29 mouse cellular contexts compared by ENCODE assay signal in genomic region chr8:45920392-45920791, GRCm38 (mm10). TPM values are rescaled to one million over a fixed set of nuclear protein-coding genes. Genes with fewer than 3 reads are reported as not detected.
DNase-seq lines count a peak whose midpoint lies in the region; TF ChIP-seq lines count a peak whose summit lies in the region.
"Had no signal": no experiment of that assay in that cellular context is flagged by ENCODE, and none has a peak within 500 bp of the region (broad histone marks: within the 10 kb centered on the region; RNA-seq: fewer than 3 reads in every experiment).

No protein-coding gene starts in this region.

- peak; percentile 70 for DNase-seq in heart, adult 11 months
- no peak for DNase-seq in heart, postnatal 14 days
- peak; percentile 37 to 51 for DNase-seq in gastrocnemius, adult 8-10 months (ENCODE audit: low spot score in 2 of 2)
- DNase-seq in gastrocnemius, postnatal 10 days: peak; percentile 32
- peak; percentile 45 for DNase-seq in skeletal muscle tissue, adult 2 months (ENCODE audit: low read depth, low spot score)
- no peak for DNase-seq in layer of hippocampus, adult 2 months (ENCODE audit: low spot score in 2 of 2)
- DNase-seq: adrenal gland, adult 2 months; adrenal gland, postnatal 14 days; cerebellum, adult 11 months; cerebellum, adult 2 months; cerebellum, adult 9-11 months; cerebellum, postnatal 25 days; embryo, embryonic 11 days; heart, adult 18-20 months; heart, postnatal 10 days; kidney, adult 11 months had no signal

- H3K4me3 ChIP-seq in layer of hippocampus, adult 2 months: no peak overlapping the region
- H3K4me3 ChIP-seq: embryonic facial prominence, embryonic 10.5 days; embryonic facial prominence, embryonic 13.5 days; erythroblast, embryonic 14.5 days; forebrain, embryonic 12.5 days; forebrain, embryonic 15.5 days; heart, embryonic 12.5 days; heart, embryonic 15.5 days; hindbrain, embryonic 10.5 days; hindbrain, embryonic 13.5 days; intestine, embryonic 15.5 days had no signal

- H3K27ac ChIP-seq in layer of hippocampus, adult 2 months: no peak overlapping the region
- H3K27ac ChIP-seq: embryonic facial prominence, embryonic 10.5 days; embryonic facial prominence, embryonic 13.5 days; forebrain, embryonic 12.5 days; forebrain, embryonic 15.5 days; heart, embryonic 15.5 days; hindbrain, embryonic 10.5 days; hindbrain, embryonic 13.5 days; intestine, embryonic 15.5 days had no signal

- intact Hi-C loops in heart, postnatal 14 days (cut with DNase I): no loop called here

- TF ChIP-seq CTCF in layer of hippocampus, adult 2 months (conservative IDR thresholded peaks at IDR 0.05): no peak

RNA-seq across cellular contexts. Expression of gene Ccdc110, which starts 14.0 kb away (rescaled TPM):
- not detected for total RNA-seq in heart, postnatal 14 days (2021)
- total RNA-seq in gastrocnemius, adult 8-10 months (2022): not detected
- total RNA-seq in gastrocnemius, postnatal 10 days (2021): not detected
- total RNA-seq in layer of hippocampus, adult 2 months (2021): under 1 TPM; 0.61 to 0.69 TPM
- total RNA-seq: adrenal gland, adult 2 months; adrenal gland, postnatal 14 days; adrenal gland, postnatal 4 days; common myeloid progenitor, adult 5-6 weeks; heart, adult 18-20 months; heart, postnatal 10 days; MEL had no signal

RNA-seq across cellular contexts. Expression of gene Pdlim3, which starts 35.1 kb away (rescaled TPM):
- 10 to 100 TPM; 29.7 to 40.0 TPM for total RNA-seq in heart, postnatal 14 days (2021)
- total RNA-seq in gastrocnemius, adult 8-10 months (2022): 100 to 1,000 TPM; 733 to 955 (median 812) TPM
- total RNA-seq in gastrocnemius, postnatal 10 days (2021): 100 to 1,000 TPM; 594 to 743 TPM
- total RNA-seq in layer of hippocampus, adult 2 months (2021): 1 to 10 TPM in 1 of 2 experiments, under 1 TPM in 1; 1.00 to 1.2 TPM
- total RNA-seq: common myeloid progenitor, adult 5-6 weeks; MEL had no signal

RNA-seq across cellular contexts. Expression of gene 1700029J07Rik, which starts 54.7 kb away (rescaled TPM):
- total RNA-seq in heart, postnatal 14 days (2021): 1 to 10 TPM in 1 of 2 experiments, under 1 TPM in 1; 0.83 to 1.0 TPM
- under 1 TPM; 0.27 to 0.62 (median 0.37) TPM for total RNA-seq in gastrocnemius, adult 8-10 months (2022)
- total RNA-seq in gastrocnemius, postnatal 10 days (2021): under 1 TPM; 0.68 TPM
- total RNA-seq in layer of hippocampus, adult 2 months (2021): 1 to 10 TPM; 2.4 to 3.3 TPM

RNA-seq across cellular contexts. Expression of gene Ufsp2, which starts 54.9 kb away (rescaled TPM):
- 10 to 100 TPM; 32.7 to 33.5 TPM for total RNA-seq in heart, postnatal 14 days (2021)
- 10 to 100 TPM; 37.2 to 41.5 (median 39.0) TPM for total RNA-seq in gastrocnemius, adult 8-10 months (2022)
- 10 to 100 TPM; 37.2 to 37.8 TPM for total RNA-seq in gastrocnemius, postnatal 10 days (2021)
- total RNA-seq in layer of hippocampus, adult 2 months (2021): 10 to 100 TPM; 48.2 to 51.3 TPM

Comparison
In these comparisons a context has a peak if more than half of its experiments do, and no peak if none do; other contexts are left out.
1. DNase-seq: peak in heart, adult 11 months (single experiment), gastrocnemius, adult 8-10 months (2 of 2), gastrocnemius, postnatal 10 days (single experiment) and skeletal muscle tissue, adult 2 months (single experiment); none in heart, postnatal 14 days (0 of 2) and layer of hippocampus, adult 2 months (0 of 2).
2. RNA of gene Pdlim3, which starts 35.1 kb away (total RNA-seq): 733 to 955 TPM in gastrocnemius, adult 8-10 months and 594 to 743 TPM in gastrocnemius, postnatal 10 days; 29.7 to 40.0 TPM in heart, postnatal 14 days and 1.00 to 1.2 TPM in layer of hippocampus, adult 2 months; every median in the first group is over 10 times any median in the second.